Mouse (Mus musculus) urinary bladder, adult 18-20 months (tissue): ENCODE data around the gene Fen1.

ENCODE experiments used
- DNase-seq, 2 experiments: peaks; one replicate each; pipeline ENCODE4 v3.0.0; 2022; ENCODE audit warnings: low spot score in 2 of 2, mixed read lengths in 2 of 2

The Fen1 gene

GRCm38 (mm10) chr19:10216101-10216500 is 12.1 kb upstream of the Fen1 start:
- no peak for DNase-seq

GRCm38 (mm10) chr19:10213796-10214471 is 10.0 kb upstream of the Fen1 start:
- no peak for DNase-seq

- no peak for DNase-seq
Measured at GRCm38 (mm10) chr19:10210885-10211284, 6.9 kb upstream of the Fen1 start.

GRCm38 (mm10) chr19:10208851-10209250 is 4.9 kb upstream of the Fen1 start:
- DNase-seq: no peak

- DNase-seq: no peak
Measured at GRCm38 (mm10) chr19:10205051-10205450, 1.1 kb upstream of the Fen1 start.

- no peak for DNase-seq
Measured at GRCm38 (mm10) chr19:10204616-10205001, 640 bp upstream of the Fen1 start.

- DNase-seq: no peak
Measured at GRCm38 (mm10) chr19:10203146-10203847, 672 bp downstream of the Fen1 start.

- peak in 1 of 2 experiments; percentile 57 for DNase-seq
Measured at GRCm38 (mm10) chr19:10198723-10199122, 5.2 kb downstream of the Fen1 start.

GRCm38 (mm10) chr19:10198286-10198685 is 5.7 kb downstream of the Fen1 start:
- DNase-seq: no peak

GRCm38 (mm10) chr19:10197130-10197529 is 6.8 kb downstream of the Fen1 start:
- DNase-seq: no peak

GRCm38 (mm10) chr19:10195252-10195651 is 8.7 kb downstream of the Fen1 start:
- no peak for DNase-seq

GRCm38 (mm10) chr19:10194337-10194736 is 9.6 kb downstream of the Fen1 start:
- no peak for DNase-seq

GRCm38 (mm10) chr19:10191326-10191725 is 12.6 kb downstream of the Fen1 start:
- DNase-seq: no peak

- DNase-seq: peak in 1 of 2 experiments; percentile 45
Measured at GRCm38 (mm10) chr19:10190796-10191195, 13.2 kb downstream of the Fen1 start.

GRCm38 (mm10) chr19:10189940-10190339 is 14.0 kb downstream of the Fen1 start:
- DNase-seq: no peak

GRCm38 (mm10) chr19:10189022-10189421 is 14.9 kb downstream of the Fen1 start:
- DNase-seq: no peak

- no peak for DNase-seq
Measured at GRCm38 (mm10) chr19:10188281-10188811, 15.6 kb downstream of the Fen1 start.

- no peak for DNase-seq
Measured at GRCm38 (mm10) chr19:10186569-10186968, 17.4 kb downstream of the Fen1 start.

GRCm38 (mm10) chr19:10185876-10186275 is 18.1 kb downstream of the Fen1 start:
- DNase-seq: no peak

GRCm38 (mm10) chr19:10184096-10184495 is 19.9 kb downstream of the Fen1 start:
- DNase-seq: no peak

- peak; percentile 58 to 59 for DNase-seq
Measured at GRCm38 (mm10) chr19:10183299-10183983, 20.5 kb downstream of the Fen1 start.

GRCm38 (mm10) chr19:10182670-10183298 is 21.2 kb downstream of the Fen1 start, which contains the start of gene Fads1:
TSS of gene Fads1 (plus strand) at chr19:10182888.
- peak; percentile 79 to 87 for DNase-seq
